16 mouse cellular contexts compared by ENCODE assay signal in genomic region chr8:105858495-105858894, GRCm38 (mm10). TPM values are rescaled to one million over a fixed set of nuclear protein-coding genes. Genes with fewer than 3 reads are reported as not detected.
DNase-seq lines count a peak whose midpoint lies in the region; ATAC-seq and TF ChIP-seq lines count a peak whose summit lies in the region.
"Had no signal": no experiment of that assay in that cellular context is flagged by ENCODE, and none has a peak within 500 bp of the region (broad histone marks: within the 10 kb centered on the region; RNA-seq: fewer than 3 reads in every experiment).

No protein-coding gene starts in this region.

- H3K9ac ChIP-seq in hindbrain, embryonic 15.5 days = no peak overlapping the region
- no peak overlapping the region for H3K9ac ChIP-seq in hindbrain, embryonic 12.5 days
- H3K9ac ChIP-seq in CH12.LX (ENCODE audit: insufficient read depth, low read depth) = 0 out of 2 replicates have a peak overlapping the region, but pooled peaks have one; percentile 5
- H3K9ac ChIP-seq in embryonic facial prominence, embryonic 13.5 days = no peak overlapping the region
- H3K9ac ChIP-seq in liver, embryonic 16.5 days (ENCODE audit: low read depth, low read length) = no peak overlapping the region
- no peak overlapping the region for H3K9ac ChIP-seq in midbrain, embryonic 15.5 days

- H3K4me2 ChIP-seq in hindbrain, embryonic 15.5 days = peak overlapping the region; percentile 16; the same call in 1 of the 2 replicates
- no peak overlapping the region for H3K4me2 ChIP-seq in hindbrain, embryonic 12.5 days (replicated peaks)
- peak overlapping the region; percentile 90 for H3K4me2 ChIP-seq in CH12.LX (ENCODE audit: insufficient read depth, low read depth, poor library complexity, severe bottlenecking)
- H3K4me2 ChIP-seq in embryonic facial prominence, embryonic 13.5 days = peak overlapping the region; percentile 99
- H3K4me2 ChIP-seq in liver, embryonic 16.5 days (ENCODE audit: low read depth, low read length) = peak overlapping the region; percentile 94
- H3K4me2 ChIP-seq in midbrain, embryonic 15.5 days = no peak overlapping the region

- TF ChIP-seq CTCF in CH12.LX (conservative IDR thresholded peaks at IDR 0.05 in 1 of 2, IDR thresholded peaks at IDR 0.05 in 1 of 2; ENCODE audit: low read depth in 2 of 2, low read length in 2 of 2) = no peak

- H3K27ac ChIP-seq in hindbrain, embryonic 15.5 days (replicated peaks) = no peak overlapping the region
- H3K27ac ChIP-seq in hindbrain, embryonic 12.5 days = no peak overlapping the region
- 0 out of 2 replicates have a peak overlapping the region, but pooled peaks have one; percentile 12 for H3K27ac ChIP-seq in CH12.LX (ENCODE audit: insufficient read depth, low read depth)
- H3K27ac ChIP-seq in embryonic facial prominence, embryonic 13.5 days = no peak overlapping the region; the same call in 1 of the 2 replicates
- peak overlapping the region; percentile 99 for H3K27ac ChIP-seq in liver, embryonic 16.5 days (ENCODE audit: low read length)
- H3K27ac ChIP-seq in midbrain, embryonic 15.5 days = no peak overlapping the region
- H3K27ac ChIP-seq: forebrain, embryonic 10.5 days had no signal

- no peak for TF ChIP-seq RAD21 in CH12.LX (IDR thresholded peaks at IDR 0.05; ENCODE audit: low read depth, low read length)

- H3K79me2 ChIP-seq in CH12.LX (replicated peaks; ENCODE audit: control insufficient read depth, extremely low read depth, insufficient read depth, poor library complexity, severe bottlenecking) = peaks cover 68% of the 10 kb centered on the region

- H3K27me3 ChIP-seq in hindbrain, embryonic 15.5 days = no peaks in the 10 kb centered on the region
- H3K27me3 ChIP-seq in hindbrain, embryonic 12.5 days = no peaks in the 10 kb centered on the region
- H3K27me3 ChIP-seq in CH12.LX (replicated peaks) = no peaks in the 10 kb centered on the region
- no peaks in the 10 kb centered on the region for H3K27me3 ChIP-seq in embryonic facial prominence, embryonic 13.5 days
- H3K27me3 ChIP-seq in liver, embryonic 16.5 days (ENCODE audit: control insufficient read depth, insufficient read depth, low read depth, low read length) = no peaks in the 10 kb centered on the region
- no peaks in the 10 kb centered on the region for H3K27me3 ChIP-seq in midbrain, embryonic 15.5 days (replicated peaks)

- peaks cover 67% of the 10 kb centered on the region for H3K4me1 ChIP-seq in hindbrain, embryonic 15.5 days (replicated peaks)
- H3K4me1 ChIP-seq in hindbrain, embryonic 12.5 days = peaks cover 47% of the 10 kb centered on the region
- peaks cover 11 to 55% of the 10 kb centered on the region in 2 experiments; a peak in 3 of 4 replicates for H3K4me1 ChIP-seq in CH12.LX (ENCODE audit: control insufficient read depth in 1 of 2, insufficient read depth in 2 of 2)
- H3K4me1 ChIP-seq in embryonic facial prominence, embryonic 13.5 days = peaks cover 60% of the 10 kb centered on the region
- peaks cover 57% of the 10 kb centered on the region for H3K4me1 ChIP-seq in liver, embryonic 16.5 days (ENCODE audit: control insufficient read depth, low read depth, low read length)
- H3K4me1 ChIP-seq in midbrain, embryonic 15.5 days = peaks cover 69% of the 10 kb centered on the region

- no peak for ATAC-seq in hindbrain, embryonic 15.5 days (ENCODE audit: low FRiP score, low read depth)
- ATAC-seq in hindbrain, embryonic 12.5 days (ENCODE audit: low FRiP score) = no peak
- ATAC-seq in embryonic facial prominence, embryonic 13.5 days (ENCODE audit: insufficient number of reproducible peaks, insufficient read depth, low FRiP score, low TSS enrichment, low read depth) = no peak
- ATAC-seq in liver, embryonic 16.5 days (ENCODE audit: low read depth) = no peak
- no peak for ATAC-seq in activated CD4-positive, CD25-positive, alpha-beta regulatory T cell, adult 4 months
- no peak for ATAC-seq in midbrain, embryonic 15.5 days (replicated peaks)
- ATAC-seq: CD4-positive, CD25-positive, alpha-beta regulatory T cell, adult 4 months had no signal

- no peak for TF ChIP-seq EP300 in CH12.LX (IDR thresholded peaks at IDR 0.05; ENCODE audit: low read length)

- WGBS in hindbrain, embryonic 15.5 days = 83% methylated on average over 5 of the region's 5 CpGs
- WGBS in hindbrain, embryonic 12.5 days = 92% methylated on average over 5 of the region's 5 CpGs
- WGBS in embryonic facial prominence, embryonic 13.5 days = 85% methylated on average over 5 of the region's 5 CpGs
- 67% methylated on average over 5 of the region's 5 CpGs for WGBS in liver, embryonic 16.5 days (ENCODE audit: insufficient replicate concordance)
- 80% methylated on average over 5 of the region's 5 CpGs for WGBS in midbrain, embryonic 15.5 days

- TF ChIP-seq POLR2A in CH12.LX (IDR thresholded peaks at IDR 0.05; ENCODE audit: low read depth, low read length) = no peak

- DNase-seq in CH12.LX (ENCODE audit: extremely low read depth) = no peak
- DNase-seq in thymus, postnatal 10 days (ENCODE audit: low spot score in 2 of 2) = no peak
- DNase-seq: cerebellum, adult 8-10 months; heart, postnatal 14 days; kidney, postnatal 36 days; thymus, postnatal 14 days had no signal

- no peak overlapping the region for H3K4me3 ChIP-seq in hindbrain, embryonic 15.5 days
- H3K4me3 ChIP-seq in hindbrain, embryonic 12.5 days = no peak overlapping the region
- H3K4me3 ChIP-seq in CH12.LX (replicated peaks in 1 of 3; ENCODE audit: low read depth in 2 of 3, low read length in 2 of 3, poor library complexity in 1 of 3) = no peak overlapping the region
- H3K4me3 ChIP-seq in embryonic facial prominence, embryonic 13.5 days = no peak overlapping the region
- H3K4me3 ChIP-seq in liver, embryonic 16.5 days (ENCODE audit: low read depth, low read length) = no peak overlapping the region
- no peak overlapping the region for H3K4me3 ChIP-seq in midbrain, embryonic 15.5 days

- no peaks in the 10 kb centered on the region for H3K9me3 ChIP-seq in hindbrain, embryonic 15.5 days
- no peaks in the 10 kb centered on the region for H3K9me3 ChIP-seq in hindbrain, embryonic 12.5 days (replicated peaks)
- no peaks in the 10 kb centered on the region for H3K9me3 ChIP-seq in CH12.LX (replicated peaks; ENCODE audit: low read length)
- H3K9me3 ChIP-seq in embryonic facial prominence, embryonic 13.5 days = no peaks in the 10 kb centered on the region
- H3K9me3 ChIP-seq in liver, embryonic 16.5 days (replicated peaks; ENCODE audit: control insufficient read depth, low read length) = no peaks in the 10 kb centered on the region
- H3K9me3 ChIP-seq in midbrain, embryonic 15.5 days = no peaks in the 10 kb centered on the region
- H3K9me3 ChIP-seq: forebrain, embryonic 10.5 days had no signal

- H3K36me3 ChIP-seq in hindbrain, embryonic 15.5 days = no peaks in the 10 kb centered on the region
- no peaks in the 10 kb centered on the region for H3K36me3 ChIP-seq in hindbrain, embryonic 12.5 days
- H3K36me3 ChIP-seq in CH12.LX (replicated peaks in 1 of 2; ENCODE audit: control insufficient read depth in 1 of 2, insufficient read depth in 1 of 2, low read length in 1 of 2) = peaks cover 3 to 14% of the 10 kb centered on the region in 2 experiments
- H3K36me3 ChIP-seq in embryonic facial prominence, embryonic 13.5 days = peaks cover 7% of the 10 kb centered on the region; the same call in 1 of the 2 replicates
- H3K36me3 ChIP-seq in liver, embryonic 16.5 days (ENCODE audit: control insufficient read depth, insufficient read depth) = peaks cover 2% of the 10 kb centered on the region; the same call in 1 of the 2 replicates
- H3K36me3 ChIP-seq in midbrain, embryonic 15.5 days (replicated peaks) = no peaks in the 10 kb centered on the region

- in situ Hi-C loops in CH12.LX (cut with MboI; ENCODE audit: low pct_ligation_motif_present, low pct_unique_long_range_greater_than_20kb, low sequenced_read_pairs) = no loop called here

- dilution Hi-C loops in CH12.LX (cut with MboI; ENCODE audit: extremely low pct_ligation_motif_present, extremely low pct_unique_long_range_greater_than_20kb, low sequenced_read_pairs) = no loop called here

RNA-seq across cellular contexts. Expression of gene Nutf2, which starts 1.9 kb away (rescaled TPM):
- polyA plus RNA-seq in hindbrain, embryonic 15.5 days (2015; fragmentation: Nextera tagmentation; extraction: Ambion mirVana) = 150 and 157 TPM in 2 replicates
- 241 and 248 TPM in 2 replicates for polyA plus RNA-seq in hindbrain, embryonic 12.5 days (2016; fragmentation: Nextera tagmentation; extraction: Ambion mirVana)
- total RNA-seq in CH12.LX (2012; rRNA removed) (144 and 193 TPM in 2 replicates), CH12.LX (2014; rRNA removed) (205 and 223 TPM in 2 replicates)
- polyA plus RNA-seq in CH12.LX (2012; ENCODE audit: insufficient read length, low read depth) = 7.9 and 11.2 TPM in 2 replicates
- polyA plus RNA-seq in embryonic facial prominence, embryonic 13.5 days (2015; fragmentation: Nextera tagmentation; extraction: Ambion mirVana) = 191 and 275 TPM in 2 replicates
- 88.9 and 95.7 TPM in 2 replicates for polyA plus RNA-seq in liver, embryonic 16.5 days (2015; fragmentation: Nextera tagmentation; extraction: Ambion mirVana)
- polyA plus RNA-seq in activated CD4-positive, CD25-positive, alpha-beta regulatory T cell, adult 4 months (2017; shearing (Covaris generic)) = 100 to 1,000 TPM in 1 of 2 experiments, 1 to 10 TPM in 1; 5.1 to 101 TPM
- 148 and 152 TPM in 2 replicates for polyA plus RNA-seq in midbrain, embryonic 15.5 days (2015; fragmentation: Nextera tagmentation; extraction: Ambion mirVana)

RNA-seq across cellular contexts. Expression of gene Thap11, which starts 3.6 kb away (rescaled TPM):
- polyA plus RNA-seq in hindbrain, embryonic 15.5 days (2015; fragmentation: Nextera tagmentation; extraction: Ambion mirVana) = 54.9 and 56.3 TPM in 2 replicates
- 74.3 and 77.8 TPM in 2 replicates for polyA plus RNA-seq in hindbrain, embryonic 12.5 days (2016; fragmentation: Nextera tagmentation; extraction: Ambion mirVana)
- total RNA-seq in CH12.LX (2012; rRNA removed) (40.2 and 42.6 TPM in 2 replicates), CH12.LX (2014; rRNA removed) (29.7 and 31.9 TPM in 2 replicates)
- 21.3 and 21.7 TPM in 2 replicates for polyA plus RNA-seq in CH12.LX (2012; ENCODE audit: insufficient read length, low read depth)
- 73.5 and 77.5 TPM in 2 replicates for polyA plus RNA-seq in embryonic facial prominence, embryonic 13.5 days (2015; fragmentation: Nextera tagmentation; extraction: Ambion mirVana)
- 25.4 and 26.4 TPM in 2 replicates for polyA plus RNA-seq in liver, embryonic 16.5 days (2015; fragmentation: Nextera tagmentation; extraction: Ambion mirVana)
- 1 to 10 TPM; 7.0 to 7.4 TPM for polyA plus RNA-seq in activated CD4-positive, CD25-positive, alpha-beta regulatory T cell, adult 4 months (2017; shearing (Covaris generic))
- polyA plus RNA-seq in midbrain, embryonic 15.5 days (2015; fragmentation: Nextera tagmentation; extraction: Ambion mirVana) = 56.2 and 58.6 TPM in 2 replicates

RNA-seq across cellular contexts. Expression of gene Cenpt, which starts 5.4 kb away (rescaled TPM):
- 52.2 and 56.9 TPM in 2 replicates for polyA plus RNA-seq in hindbrain, embryonic 15.5 days (2015; fragmentation: Nextera tagmentation; extraction: Ambion mirVana)
- 63.8 and 64.5 TPM in 2 replicates for polyA plus RNA-seq in hindbrain, embryonic 12.5 days (2016; fragmentation: Nextera tagmentation; extraction: Ambion mirVana)
- total RNA-seq in CH12.LX (2012; rRNA removed) (21.3 and 21.4 TPM in 2 replicates), CH12.LX (2014; rRNA removed) (17.3 TPM in 2 replicates)
- polyA plus RNA-seq in CH12.LX (2012; ENCODE audit: insufficient read length, low read depth) = 28.2 and 29.4 TPM in 2 replicates
- 56.0 and 58.7 TPM in 2 replicates for polyA plus RNA-seq in embryonic facial prominence, embryonic 13.5 days (2015; fragmentation: Nextera tagmentation; extraction: Ambion mirVana)
- 19.1 and 20.5 TPM in 2 replicates for polyA plus RNA-seq in liver, embryonic 16.5 days (2015; fragmentation: Nextera tagmentation; extraction: Ambion mirVana)
- 10 to 100 TPM; 16.1 to 18.6 TPM for polyA plus RNA-seq in activated CD4-positive, CD25-positive, alpha-beta regulatory T cell, adult 4 months (2017; shearing (Covaris generic))
- 55.2 and 58.7 TPM in 2 replicates for polyA plus RNA-seq in midbrain, embryonic 15.5 days (2015; fragmentation: Nextera tagmentation; extraction: Ambion mirVana)

RNA-seq across cellular contexts. Expression of gene Edc4, which starts 22.2 kb away (rescaled TPM):
- polyA plus RNA-seq in hindbrain, embryonic 15.5 days (2015; fragmentation: Nextera tagmentation; extraction: Ambion mirVana) = 50.1 and 52.2 TPM in 2 replicates
- polyA plus RNA-seq in hindbrain, embryonic 12.5 days (2016; fragmentation: Nextera tagmentation; extraction: Ambion mirVana) = 69.3 and 72.1 TPM in 2 replicates
- total RNA-seq in CH12.LX (2012; rRNA removed) (41.6 and 47.0 TPM in 2 replicates), CH12.LX (2014; rRNA removed) (28.2 and 28.7 TPM in 2 replicates)
- 37.5 and 46.4 TPM in 2 replicates for polyA plus RNA-seq in CH12.LX (2012; ENCODE audit: insufficient read length, low read depth)
- polyA plus RNA-seq in embryonic facial prominence, embryonic 13.5 days (2015; fragmentation: Nextera tagmentation; extraction: Ambion mirVana) = 54.1 and 58.3 TPM in 2 replicates
- 15.9 and 17.4 TPM in 2 replicates for polyA plus RNA-seq in liver, embryonic 16.5 days (2015; fragmentation: Nextera tagmentation; extraction: Ambion mirVana)
- 10 to 100 TPM; 24.6 to 32.7 TPM for polyA plus RNA-seq in activated CD4-positive, CD25-positive, alpha-beta regulatory T cell, adult 4 months (2017; shearing (Covaris generic))
- 52.9 and 61.9 TPM in 2 replicates for polyA plus RNA-seq in midbrain, embryonic 15.5 days (2015; fragmentation: Nextera tagmentation; extraction: Ambion mirVana)

RNA-seq across cellular contexts. Expression of gene Tsnaxip1, which starts 31.0 kb away (rescaled TPM):
- polyA plus RNA-seq in hindbrain, embryonic 15.5 days (2015; fragmentation: Nextera tagmentation; extraction: Ambion mirVana) = 0.62 and 1.1 TPM in 2 replicates
- polyA plus RNA-seq in hindbrain, embryonic 12.5 days (2016; fragmentation: Nextera tagmentation; extraction: Ambion mirVana) = 0.84 and 1.5 TPM in 2 replicates
- total RNA-seq in CH12.LX (2012; rRNA removed) (0.13 and 0.21 TPM in 2 replicates), CH12.LX (2014; rRNA removed) (0.13 TPM in 1 of 2 replicates, not detected in the other)
- polyA plus RNA-seq in CH12.LX (2012; ENCODE audit: insufficient read length, low read depth) = 0.38 and 0.50 TPM in 2 replicates
- polyA plus RNA-seq in embryonic facial prominence, embryonic 13.5 days (2015; fragmentation: Nextera tagmentation; extraction: Ambion mirVana) = 0.21 and 0.24 TPM in 2 replicates
- 0.07 TPM in 2 replicates for polyA plus RNA-seq in liver, embryonic 16.5 days (2015; fragmentation: Nextera tagmentation; extraction: Ambion mirVana)
- not detected for polyA plus RNA-seq in activated CD4-positive, CD25-positive, alpha-beta regulatory T cell, adult 4 months (2017; shearing (Covaris generic))
- polyA plus RNA-seq in midbrain, embryonic 15.5 days (2015; fragmentation: Nextera tagmentation; extraction: Ambion mirVana) = 0.64 and 1.0 TPM in 2 replicates
- total RNA-seq: heart, adult 18-20 months had no signal
- polyA plus RNA-seq: intestine, embryonic 14.5 days had no signal

Comparison
In these comparisons a context has a peak if more than half of its experiments do, and no peak if none do; other contexts are left out.
1. H3K4me2 ChIP-seq: peak in hindbrain, embryonic 15.5 days (single experiment), CH12.LX (single experiment), embryonic facial prominence, embryonic 13.5 days (single experiment) and liver, embryonic 16.5 days (single experiment); none in hindbrain, embryonic 12.5 days (single experiment) and midbrain, embryonic 15.5 days (single experiment).
2. H3K27ac ChIP-seq: peak in CH12.LX (single experiment) and liver, embryonic 16.5 days (single experiment); none in hindbrain, embryonic 15.5 days (single experiment), hindbrain, embryonic 12.5 days (single experiment), embryonic facial prominence, embryonic 13.5 days (single experiment) and midbrain, embryonic 15.5 days (single experiment).